Mouse (Mus musculus) CH12.LX (cell line): Measurements from ENCODE around the gene Speg.

Experiments used
- CHD1 ChIP-seq: IDR thresholded peaks from 2 replicates; pipeline ENCODE4 v1.6.1; 2012; ENCODE audit warnings: low read depth, low read length, improper control_type of control experiment, inconsistent platforms
- CTCF ChIP-seq, 2 experiments: IDR thresholded peaks in 1 of 2; conservative IDR thresholded peaks in 1 of 2; 2 replicates each; pipeline ENCODE4 v1.5.1; 2011 to 2012; ENCODE audit warnings: low read depth in 2 of 2, low read length in 2 of 2, improper control_type of control experiment in 1 of 2, inconsistent platforms in 1 of 2, mild to moderate bottlenecking in 1 of 2, moderate library complexity in 1 of 2
- E2F4 ChIP-seq: IDR thresholded peaks from 2 replicates; pipeline ENCODE4 v1.6.1; 2011; ENCODE audit warnings: low read depth, low read length, improper control_type of control experiment; ENCODE audit not compliant: insufficient replicate concordance
- EP300 ChIP-seq: IDR thresholded peaks from 2 replicates; pipeline ENCODE4 v1.6.1; 2011; ENCODE audit warnings: low read length, improper control_type of control experiment
- MYC ChIP-seq: IDR thresholded peaks from 2 replicates; pipeline ENCODE4 v1.6.1; 2011; ENCODE audit warnings: low read depth, mild to moderate bottlenecking, improper control_type of control experiment, low read length
- NRF1 ChIP-seq: IDR thresholded peaks from 2 replicates; pipeline ENCODE4 v1.6.1; 2014; ENCODE audit warnings: low read depth, mild to moderate bottlenecking, inconsistent platforms, low read length, improper control_type of control experiment, moderate library complexity
- POLR2A ChIP-seq: IDR thresholded peaks from 2 replicates; pipeline ENCODE4 v1.6.1; 2011; ENCODE audit warnings: low read depth, mild to moderate bottlenecking, improper control_type of control experiment, low read length
- RCOR1 ChIP-seq: conservative IDR thresholded peaks from 2 replicates; pipeline ENCODE4 v1.6.1; 2012; ENCODE audit warnings: low read depth, mild to moderate bottlenecking, inconsistent platforms, low read length, improper control_type of control experiment
- SIN3A ChIP-seq: IDR thresholded peaks from 2 replicates; pipeline ENCODE4 v1.6.1; 2012; ENCODE audit warnings: low read length, improper control_type of control experiment, inconsistent platforms
- TCF12 ChIP-seq: IDR thresholded peaks from 2 replicates; pipeline ENCODE4 v1.6.1; 2014; ENCODE audit warnings: low read depth, mild to moderate bottlenecking, inconsistent platforms, low read length, improper control_type of control experiment
- UBTF ChIP-seq: IDR thresholded peaks from 2 replicates; pipeline ENCODE4 v1.6.1; 2012; ENCODE audit warnings: low read depth, mild to moderate bottlenecking, inconsistent platforms, low read length, improper control_type of control experiment, moderate library complexity
- USF1 ChIP-seq: IDR thresholded peaks from 2 replicates; pipeline ENCODE4 v1.6.1; 2014; ENCODE audit warnings: low read depth, mild to moderate bottlenecking, inconsistent platforms, low read length, improper control_type of control experiment
- ZMIZ1 ChIP-seq: IDR thresholded peaks from 2 replicates; pipeline ENCODE4 v1.6.1; 2012; ENCODE audit warnings: low read depth, mild to moderate bottlenecking, inconsistent platforms, low read length, improper control_type of control experiment
- ZNF384 ChIP-seq: IDR thresholded peaks from 2 replicates; pipeline ENCODE4 v1.6.1; 2012; ENCODE audit warnings: low read depth, low read length, improper control_type of control experiment, inconsistent platforms

- TF ChIP-seq POLR2A (no peak), CTCF (conservative IDR thresholded peaks at IDR 0.05 in 1 of 2, IDR thresholded peaks at IDR 0.05 in 1 of 2; ENCODE audit: low read depth in 2 of 2, low read length in 2 of 2) (no peak), TCF12 (no peak), SIN3A (no peak), RCOR1 (no peak), EP300 (no peak), ZMIZ1 (no peak), UBTF (no peak), NRF1 (no peak), USF1 (no peak), MYC (no peak), ZNF384 (no peak), E2F4 (no peak), CHD1 (no peak)
Observed at GRCm38 (mm10) chr1:75455948-75456347, 80.9 kb downstream of the Speg start.
